Mouse (Mus musculus) heart, postnatal 10 days (tissue): ENCODE data around the gene Gclc. TPM values are rescaled to one million over a fixed set of nuclear protein-coding genes. Genes with fewer than 3 reads are reported as not detected.
"Not testable (repeated sequence)": the region's sequence is repeated elsewhere in the genome, so short reads cannot be mapped to it uniquely, and the experiment has no call there.

Source experiments
- DNase-seq, 2 experiments: peaks; one replicate each; pipeline ENCODE4 v3.0.0; 2021
- intact Hi-C: fragments of 180-260 bp; cut with DNase I; formaldehyde crosslinking; loops from one replicate; pipeline ENCODE4 v1.15.1; 2025
- total RNA-seq, 2 experiments: library from RNA; stranded (reverse); gene quantifications; 2 replicates each; pipeline ENCODE4 v1.2.3; 2021

Gene Gclc
- total RNA-seq, 2 experiments from 2014 or later: 12.9 to 13.5 TPM

GRCm38 (mm10) chr9:77741452-77741851 is 12.9 kb upstream of the Gclc start:
- DNase-seq: no peak
- intact Hi-C loops: no loop called here

GRCm38 (mm10) chr9:77744798-77745197 is 9.5 kb upstream of the Gclc start:
- DNase-seq: no peak
- intact Hi-C loops: no loop called here

- DNase-seq: no peak
- intact Hi-C loops: no loop called here
Measured at GRCm38 (mm10) chr9:77746315-77746714, 8.0 kb upstream of the Gclc start.

GRCm38 (mm10) chr9:77748292-77748691 is 6.0 kb upstream of the Gclc start:
- intact Hi-C loops, DNase-seq: not testable (repeated sequence)

- intact Hi-C loops: loop anchor here (5.0 kb wide), 1 partner anchor 63 kb away; no protein-coding TSS in a partner anchor
- DNase-seq: peak; percentile 95 to 96
Measured at GRCm38 (mm10) chr9:77750133-77751060, 3.9 kb upstream of the Gclc start.

- DNase-seq: no peak
- intact Hi-C loops: loop anchor here (5.0 kb wide), 1 partner anchor 64 kb away; no protein-coding TSS in a partner anchor
Measured at GRCm38 (mm10) chr9:77751091-77751521, 3.2 kb upstream of the Gclc start.

- peak; percentile 80 to 82 for DNase-seq
- intact Hi-C loops: loop anchor here (1.0 to 5.0 kb wide), 4 partner anchors 68 to 210 kb away; partner anchors contain the start of gene Lrrc1
Measured at GRCm38 (mm10) chr9:77754728-77755402, 530 bp downstream of the Gclc start.

GRCm38 (mm10) chr9:77755403-77755784 is 1.1 kb downstream of the Gclc start:
- intact Hi-C loops: loop anchor here (2.0 kb wide), 2 partner anchors 93 to 211 kb away; partner anchors contain the start of gene Lrrc1
- DNase-seq: no peak

- intact Hi-C loops: loop anchor here (2.0 kb wide), 1 partner anchor 101 kb away; no protein-coding TSS in a partner anchor
- no peak for DNase-seq
Measured at GRCm38 (mm10) chr9:77756076-77756475, 1.7 kb downstream of the Gclc start.

- DNase-seq: no peak
- intact Hi-C loops: loop anchor here (2.0 kb wide), 1 partner anchor 103 kb away; no protein-coding TSS in a partner anchor
Measured at GRCm38 (mm10) chr9:77757331-77757730, 3.0 kb downstream of the Gclc start.

GRCm38 (mm10) chr9:77758481-77758880 is 4.1 kb downstream of the Gclc start:
- intact Hi-C loops: no loop called here
- DNase-seq: no peak

GRCm38 (mm10) chr9:77759111-77759510 is 4.8 kb downstream of the Gclc start:
- no peak for DNase-seq
- intact Hi-C loops: loop anchor here (1.0 kb wide), 1 partner anchor 98 kb away; no protein-coding TSS in a partner anchor

- intact Hi-C loops: loop anchor here (1.0 kb wide), 1 partner anchor 98 kb away; no protein-coding TSS in a partner anchor
- no peak for DNase-seq
Measured at GRCm38 (mm10) chr9:77759756-77760155, 5.4 kb downstream of the Gclc start.

GRCm38 (mm10) chr9:77766218-77766617 is 11.9 kb downstream of the Gclc start:
- intact Hi-C loops: no loop called here

GRCm38 (mm10) chr9:77766767-77767166 is 12.4 kb downstream of the Gclc start:
- no peak for DNase-seq
- intact Hi-C loops: no loop called here

More at GRCm38 (mm10) chr9:77766218-77766617, 11.9 kb downstream of the Gclc start:
- DNase-seq: no peak

GRCm38 (mm10) chr9:77770909-77771308 is 16.6 kb downstream of the Gclc start:
- intact Hi-C loops: no loop called here
- no peak for DNase-seq

- intact Hi-C loops: no loop called here
- no peak for DNase-seq
Measured at GRCm38 (mm10) chr9:77771330-77771729, 17.0 kb downstream of the Gclc start.

GRCm38 (mm10) chr9:77771765-77772383 is 17.5 kb downstream of the Gclc start:
- DNase-seq: no peak
- intact Hi-C loops: no loop called here

GRCm38 (mm10) chr9:77776720-77777515 is 22.6 kb downstream of the Gclc start:
- intact Hi-C loops: no loop called here
- DNase-seq: no peak

GRCm38 (mm10) chr9:77777622-77778021 is 23.3 kb downstream of the Gclc start:
- intact Hi-C loops: no loop called here
- no peak for DNase-seq
